Mouse (Mus musculus) embryo, embryonic 10.5 days (tissue): ENCODE measurements at regions not wholly inside any gene's neighbourhood (a gene's known extent, or its start where the extent isn't known, plus 50 kb on each side); places are given as distances from the start of the nearest gene placed in this dataset.

Source experiments
- DNase-seq: peaks from one replicate; pipeline ENCODE4 v3.0.0-alpha.2; 2015; ENCODE audit warnings: low spot score

- no peak for DNase-seq
Measured at GRCm38 (mm10) chr3:50530654-50531053, 87.2 kb upstream of the Slc7a11 start.

GRCm38 (mm10) chr3:50524006-50524405 lies 80.6 kb upstream of the Slc7a11 start:
- DNase-seq, result no peak

GRCm38 (mm10) chr3:50507211-50507610 lies 63.8 kb upstream of the Slc7a11 start:
- DNase-seq, result no peak
